Mouse (Mus musculus) mammary gland, adult 2 months (tissue): ENCODE data around the gene Chrd. TPM values are rescaled to one million over a fixed set of nuclear protein-coding genes. Genes with fewer than 3 reads are reported as not detected.

Experiments used
- polyA plus RNA-seq: library from polyadenylated mRNA; depleted of rRNA; stranded (reverse); fragments of >200 nt; gene quantifications from 2 replicates; pipeline ENCODE4 v1.2.3, GENCODE M21; 2012; ENCODE audit warnings: low replicate concordance; rRNA removed

Chrd gene
- polyA plus RNA-seq: 15.3 and 17.7 TPM in 2 replicates

DNA sequence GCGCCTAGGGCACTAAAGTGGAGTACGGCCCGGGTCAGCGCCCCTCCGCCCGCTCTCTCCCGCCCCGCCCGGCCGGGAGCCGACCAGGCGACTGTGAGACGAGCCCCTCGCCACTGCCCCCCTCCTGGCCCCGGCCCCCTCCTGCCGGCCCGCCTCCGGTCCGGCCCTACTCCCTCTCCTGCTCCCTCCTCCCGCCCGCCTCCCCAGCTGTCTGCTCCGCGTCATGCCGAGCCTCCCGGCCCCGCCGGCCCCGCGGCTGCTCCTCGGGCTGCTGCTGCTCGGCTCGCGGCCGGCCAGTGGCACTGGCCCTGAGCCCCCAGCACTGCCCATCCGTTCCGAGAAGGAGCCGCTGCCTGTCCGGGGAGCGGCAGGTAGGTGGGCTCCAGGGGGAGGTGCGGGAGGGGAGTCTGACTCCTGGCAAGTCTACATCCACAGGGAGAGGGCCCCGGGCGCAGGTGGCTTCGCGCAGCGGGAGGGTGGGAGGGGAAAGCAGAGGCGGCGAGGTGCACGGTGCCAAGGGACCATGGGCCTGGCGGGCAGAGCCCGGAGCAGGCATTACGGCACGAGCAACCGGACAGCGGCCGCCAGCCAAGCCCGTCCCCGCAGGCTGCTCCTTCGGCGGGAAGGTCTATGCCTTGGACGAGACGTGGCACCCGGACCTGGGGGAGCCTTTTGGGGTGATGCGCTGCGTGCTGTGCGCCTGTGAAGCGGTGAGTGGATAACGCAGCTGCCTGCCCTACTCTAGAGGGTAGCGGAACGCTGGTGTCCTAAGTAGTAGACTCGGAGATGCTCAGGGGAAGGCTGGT lies at the start of gene Chrd:
Chrd (plus strand) TSS at position 203 of the 806 bp plus-strand sequence.

GRCm38 (mm10) chr16:20693111-20693701 lies 39.7 kb upstream of the Chrd start, which contains the start of gene Fam131a:
Fam131a (plus strand) TSS chr16:20693241.

DNA sequence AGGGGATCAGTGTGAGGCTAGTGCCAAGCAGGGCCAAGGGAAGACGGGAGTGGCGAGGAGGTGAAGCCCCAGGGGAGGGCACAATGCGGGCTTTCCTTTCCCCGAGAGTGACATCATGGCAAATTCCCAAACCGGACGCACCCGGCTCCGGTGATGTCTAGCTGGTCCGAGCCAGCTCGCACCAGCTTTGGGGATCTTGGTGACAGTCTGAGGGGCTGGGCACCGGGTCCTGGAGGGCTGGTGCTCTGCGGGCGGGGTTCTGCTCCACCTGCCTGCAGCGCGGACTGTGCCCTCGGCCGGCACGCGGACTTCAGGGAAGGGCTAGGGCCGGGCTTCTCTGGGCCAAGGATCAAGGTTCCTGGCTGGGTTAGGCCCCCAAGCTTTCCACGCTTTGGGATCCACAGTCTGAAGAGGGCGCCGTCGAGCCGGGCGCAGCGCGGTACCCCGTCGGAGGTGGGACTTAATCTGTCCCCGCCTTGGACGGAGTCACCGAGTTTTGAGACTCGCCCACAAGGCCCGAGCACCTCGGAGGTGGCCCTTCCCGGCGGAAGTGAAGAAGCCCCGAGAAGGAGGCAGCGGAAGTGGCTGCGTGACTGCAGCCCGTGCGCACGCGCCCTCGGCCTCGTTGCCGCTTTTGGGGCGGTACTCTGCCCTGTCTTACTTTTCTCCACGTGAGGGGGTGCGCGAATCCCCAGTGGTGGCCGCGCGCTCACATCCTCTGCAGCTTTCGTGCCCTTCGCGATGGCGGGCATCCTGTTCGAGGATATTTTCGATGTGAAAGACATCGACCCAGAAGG lies 15.5 kb upstream of the Chrd start, which contains the start of the genes Polr2h and Clcn2:
Polr2h (plus strand) TSS at position 485 of the 797 bp plus-strand sequence.
Clcn2 (minus strand) TSS at position 566 of the 797 bp plus-strand sequence.

GRCm38 (mm10) chr16:20733731-20734730 lies 1.1 kb downstream of the Chrd start, which contains the start of gene Thpo:
Thpo (minus strand) TSS chr16:20734511.

Other genes starting within 250 kb of the Chrd start
- 21.0 and 31.7 TPM in 2 replicates for gene Eif2b5, start 234.3 kb upstream of the Chrd start, polyA plus RNA-seq
- 28.1 and 40.9 TPM in 2 replicates for gene Dvl3, start 216.1 kb upstream of the Chrd start, polyA plus RNA-seq
- gene Ap2m1, start 197.6 kb upstream of the Chrd start, polyA plus RNA-seq: 358 and 433 TPM in 2 replicates
- gene Abcf3, start 184.6 kb upstream of the Chrd start, polyA plus RNA-seq: 36.3 and 59.9 TPM in 2 replicates
- 0.07 and 0.08 TPM in 2 replicates for gene Vwa5b2, start 143.7 kb upstream of the Chrd start, polyA plus RNA-seq
- gene Eef1akmt4, start 121.5 kb upstream of the Chrd start, polyA plus RNA-seq: 11.1 and 19.6 TPM in 2 replicates
- 0.11 TPM in 1 of 2 replicates, not detected in the other for gene Gm49333, start 121.5 kb upstream of the Chrd start, polyA plus RNA-seq
- gene Alg3, start 121.4 kb upstream of the Chrd start, polyA plus RNA-seq: 21.7 and 34.6 TPM in 2 replicates
- gene Camk2n2, start 111.8 kb upstream of the Chrd start, polyA plus RNA-seq: 3.1 and 3.8 TPM in 2 replicates
- gene Ece2, start 103.3 kb upstream of the Chrd start, polyA plus RNA-seq: 0.39 and 0.80 TPM in 2 replicates
- 56.1 and 124 TPM in 2 replicates for gene Psmd2, start 81.5 kb upstream of the Chrd start, polyA plus RNA-seq
- gene Eif4g1, start 64.8 kb upstream of the Chrd start, polyA plus RNA-seq: 561 and 704 TPM in 2 replicates
- gene Fam131a, start 39.9 kb upstream of the Chrd start, polyA plus RNA-seq: 12.4 and 13.4 TPM in 2 replicates
- 8.1 and 18.2 TPM in 2 replicates for gene Polr2h, start 15.5 kb upstream of the Chrd start, polyA plus RNA-seq
- gene Clcn2, start 15.4 kb upstream of the Chrd start, polyA plus RNA-seq: 19.8 and 20.9 TPM in 2 replicates
- 3.8 and 7.6 TPM in 2 replicates for gene Thpo, start 1.4 kb downstream of the Chrd start, polyA plus RNA-seq